Mouse (Mus musculus) hindbrain, embryonic 14.5 days (tissue): ENCODE measurements around the gene Cask. TPM values are rescaled to one million over a fixed set of nuclear protein-coding genes. Genes with fewer than 3 reads are reported as not detected.
A peak's percentile ranks its signal among the peaks of the same experiment; 100 is the strongest.
"Not testable (repeated sequence)": the region's sequence is repeated elsewhere in the genome, so short reads cannot be mapped to it uniquely, and the experiment has no call there.

ENCODE experiments used
- ATAC-seq: fragments of 200-750 bp; cut with Nextera tagmentation; 2 replicates; pipeline ENCODE4 v1.8.0; 2017; ENCODE audit warnings: moderate number of reproducible peaks, mild to moderate bottlenecking, moderate TSS enrichment, moderate library complexity; ENCODE audit not compliant: low FRiP score
- DNase-seq: peaks from one replicate; pipeline ENCODE4 v3.0.0-alpha.2; 2015; ENCODE audit warnings: low spot score
- H3K27ac ChIP-seq: fragments of 300-500 bp; sonication (generic); 2 replicates; pipeline ENCODE4 v1.5.1; 2014; ENCODE audit warnings: mild to moderate bottlenecking, moderate library complexity
- H3K27me3 ChIP-seq: fragments of 300-500 bp; sonication (generic); 2 replicates; pipeline ENCODE4 v1.6.1; 2014; ENCODE audit warnings: mild to moderate bottlenecking, low read length, mixed read lengths; ENCODE audit not compliant: control insufficient read depth, insufficient read depth
- H3K36me3 ChIP-seq: fragments of 300-500 bp; sonication (generic); replicated peaks from 2 replicates; pipeline ENCODE4 v1.6.1; 2014; ENCODE audit not compliant: control insufficient read depth, insufficient read depth
- H3K4me1 ChIP-seq: fragments of 300-500 bp; sonication (generic); replicated peaks from 2 replicates; pipeline ENCODE4 v1.6.1; 2014; ENCODE audit warnings: antibody characterized with exemption, low read length, mixed read lengths; ENCODE audit not compliant: control insufficient read depth, insufficient read depth
- H3K4me2 ChIP-seq: fragments of 300-500 bp; sonication (generic); replicated peaks from 2 replicates; pipeline ENCODE4 v1.6.1; 2014; ENCODE audit warnings: mild to moderate bottlenecking, moderate library complexity
- H3K4me3 ChIP-seq: fragments of 300-500 bp; sonication (generic); replicated peaks from 2 replicates; pipeline ENCODE4 v1.5.1; 2014; ENCODE audit warnings: mild to moderate bottlenecking, low read length
- H3K9ac ChIP-seq: fragments of 300-500 bp; sonication (generic); 2 replicates; pipeline ENCODE4 v1.6.1; 2014
- H3K9me3 ChIP-seq: fragments of 300-500 bp; sonication (generic); 2 replicates; pipeline ENCODE4 v1.6.1; 2016; ENCODE audit warnings: low read length; ENCODE audit not compliant: control insufficient read depth
- WGBS: fragments of 180-500 bp; shearing (Covaris S2); extraction: QIAGEN DNeasy Blood & Tissue Kit; methylation state at CpG from one replicate; pipeline ENCODE4 v1.1.7; 2014; 5-methylcytosine and 5-hydroxymethylcytosine counted together
- polyA plus RNA-seq: library from polyadenylated mRNA; unstranded; fragments of >200 nt; fragmentation: Nextera tagmentation; extraction: Ambion mirVana; gene quantifications from 2 replicates; pipeline ENCODE4 v1.2.1, GENCODE M21; 2014

Gene Cask
- polyA plus RNA-seq, 1 experiment from 2014 or later = 61.7 TPM

- peak; percentile 36 for DNase-seq
Measured at GRCm38 (mm10) chrX:13845858-13846652, 5.1 kb downstream of the Cask start.

GRCm38 (mm10) chrX:13845141-13845857, 5.9 kb downstream of the Cask start:
- H3K4me1 ChIP-seq = peaks cover 5% of the 10 kb centered on the region; the same call in 1 of the 2 replicates
- peak overlapping the region; percentile 85 for H3K9ac ChIP-seq
- DNase-seq = peak; percentile 44
- peak overlapping the region; percentile 96 for H3K27ac ChIP-seq
- no peaks in the 10 kb centered on the region for H3K36me3 ChIP-seq
- H3K4me3 ChIP-seq = peak overlapping the region; percentile 63
- H3K4me2 ChIP-seq = peak overlapping the region; percentile 46
- ATAC-seq = 0 out of 2 replicates have a peak, but pooled peaks have one; percentile 4
- H3K9me3 ChIP-seq = no peaks in the 10 kb centered on the region
- 26% methylated on average over 22 of the region's 22 CpGs for WGBS
- no peaks in the 10 kb centered on the region for H3K27me3 ChIP-seq

More at GRCm38 (mm10) chrX:13845858-13846652, 5.1 kb downstream of the Cask start:
- Histone ChIP-seq H3K4me1 (peaks cover 5% of the 10 kb centered on the region; the same call in 1 of the 2 replicates), H3K4me3 (peak overlapping the region; percentile 63), H3K27ac (peak overlapping the region; percentile 96), H3K36me3 (no peaks in the 10 kb centered on the region), H3K9ac (peak overlapping the region; percentile 85), H3K9me3 (no peaks in the 10 kb centered on the region), H3K27me3 (no peaks in the 10 kb centered on the region), H3K4me2 (peak overlapping the region; percentile 46)
- ATAC-seq = peak; percentile 58
- 28% methylated on average over 43 of the region's 100 CpGs for WGBS

- no peak overlapping the region for H3K9ac ChIP-seq
- no peaks in the 10 kb centered on the region for H3K36me3 ChIP-seq
- H3K4me1 ChIP-seq = no peaks in the 10 kb centered on the region
- 88% methylated on average over 1 of the region's 1 CpGs for WGBS
- H3K4me3 ChIP-seq = no peak overlapping the region
- H3K9me3 ChIP-seq = no peaks in the 10 kb centered on the region
- no peak overlapping the region for H3K27ac ChIP-seq
- ATAC-seq (no peak), DNase-seq (no peak)
- H3K27me3 ChIP-seq = no peaks in the 10 kb centered on the region
- no peak overlapping the region for H3K4me2 ChIP-seq
Measured at GRCm38 (mm10) chrX:13822792-13823191, 28.4 kb downstream of the Cask start.

- Histone ChIP-seq H3K4me2 (no peak overlapping the region), H3K4me3 (no peak overlapping the region), H3K27me3 (no peaks in the 10 kb centered on the region), H3K9me3 (no peaks in the 10 kb centered on the region), H3K27ac (no peak overlapping the region), H3K4me1 (no peaks in the 10 kb centered on the region), H3K9ac (no peak overlapping the region), H3K36me3 (no peaks in the 10 kb centered on the region)
- ATAC-seq = no peak
- WGBS = 76% methylated on average over 2 of the region's 2 CpGs
- DNase-seq = no peak
Measured at GRCm38 (mm10) chrX:13798754-13799153, 52.4 kb downstream of the Cask start.

- Histone ChIP-seq H3K9me3 (no peaks in the 10 kb centered on the region), H3K27me3 (no peaks in the 10 kb centered on the region), H3K9ac (no peak overlapping the region), H3K4me3 (no peak overlapping the region), H3K4me1 (no peaks in the 10 kb centered on the region), H3K27ac (no peak overlapping the region), H3K36me3 (no peaks in the 10 kb centered on the region), H3K4me2 (no peak overlapping the region)
- no peak for DNase-seq
- ATAC-seq = no peak
- WGBS = 88% methylated on average over 1 of the region's 1 CpGs
Measured at GRCm38 (mm10) chrX:13765672-13766071, 85.5 kb downstream of the Cask start.

- WGBS = 67% methylated on average over 1 of the region's 1 CpGs
- ATAC-seq = no peak
- DNase-seq = no peak
- Histone ChIP-seq H3K27me3 (no peaks in the 10 kb centered on the region), H3K9me3 (no peaks in the 10 kb centered on the region), H3K36me3 (no peaks in the 10 kb centered on the region), H3K9ac (no peak overlapping the region), H3K4me3 (no peak overlapping the region), H3K4me1 (no peaks in the 10 kb centered on the region), H3K4me2 (no peak overlapping the region), H3K27ac (no peak overlapping the region)
Measured at GRCm38 (mm10) chrX:13765024-13765423, 86.1 kb downstream of the Cask start.

GRCm38 (mm10) chrX:13757279-13758005, 93.7 kb downstream of the Cask start:
- DNase-seq = no peak
- no peaks in the 10 kb centered on the region for H3K4me1 ChIP-seq
- no peaks in the 10 kb centered on the region for H3K27me3 ChIP-seq
- no peak overlapping the region for H3K4me2 ChIP-seq
- no peaks in the 10 kb centered on the region for H3K36me3 ChIP-seq
- H3K9ac ChIP-seq = no peak overlapping the region
- ATAC-seq = no peak
- H3K9me3 ChIP-seq = no peaks in the 10 kb centered on the region
- no peak overlapping the region for H3K4me3 ChIP-seq
- 16% methylated on average over 3 of the region's 3 CpGs for WGBS
- H3K27ac ChIP-seq = no peak overlapping the region

- no peaks in the 10 kb centered on the region for H3K36me3 ChIP-seq
- 72% methylated on average over 2 of the region's 2 CpGs for WGBS
- H3K27ac ChIP-seq = no peak overlapping the region
Measured at GRCm38 (mm10) chrX:13741110-13741509, 110.1 kb downstream of the Cask start.

GRCm38 (mm10) chrX:13730785-13731184, 120.4 kb downstream of the Cask start:
- not testable (repeated sequence) for H3K36me3 ChIP-seq, H3K9ac ChIP-seq, H3K27me3 ChIP-seq, DNase-seq, H3K27ac ChIP-seq, H3K4me2 ChIP-seq, ATAC-seq, H3K4me1 ChIP-seq, H3K4me3 ChIP-seq, H3K9me3 ChIP-seq

More at GRCm38 (mm10) chrX:13741110-13741509, 110.1 kb downstream of the Cask start:
- no peak overlapping the region for H3K9ac ChIP-seq
- ATAC-seq (no peak), DNase-seq (no peak)
- no peaks in the 10 kb centered on the region for H3K27me3 ChIP-seq
- H3K4me3 ChIP-seq = no peak overlapping the region
- no peaks in the 10 kb centered on the region for H3K4me1 ChIP-seq
- H3K9me3 ChIP-seq = no peaks in the 10 kb centered on the region
- no peak overlapping the region for H3K4me2 ChIP-seq
